Mouse (Mus musculus): ENCODE data around the gene Sh3bgrl3. TPM values are rescaled to one million over a fixed set of nuclear protein-coding genes. Genes with fewer than 3 reads are reported as not detected.
A peak's percentile ranks its signal among the peaks of the same experiment; 100 is the strongest.

Gene Sh3bgrl3
- total and polyA plus RNA-seq, 3 experiments: 122 to 414 TPM; not detected in 1

GRCm38 (mm10) chr4:134090521-134091224 is 37.9 kb downstream of the Sh3bgrl3 start:
- no peak for DNase-seq (ENCODE audit: low read depth, low spot score)
- H3K27ac ChIP-seq (ENCODE audit: control insufficient read depth, low read depth, low read length): no peak overlapping the region
- no peaks in the 10 kb centered on the region for H3K79me2 ChIP-seq (ENCODE audit: control insufficient read depth, insufficient read depth, low read length, poor library complexity)
- H3K36me3 ChIP-seq (ENCODE audit: control insufficient read depth in 1 of 2, insufficient read depth in 2 of 2, low read length in 2 of 2): peaks cover 0 to 5% of the 10 kb centered on the region in 2 experiments; a peak in 1 of 4 replicates
- peaks cover 6 to 11% of the 10 kb centered on the region in 2 experiments; a peak in 3 of 4 replicates for H3K4me1 ChIP-seq (ENCODE audit: control insufficient read depth in 1 of 2, insufficient read depth in 2 of 2, low read length in 2 of 2)
- no peak overlapping the region for H3K4me3 ChIP-seq (ENCODE audit: control insufficient read depth in 1 of 2, insufficient read depth in 1 of 2, low read depth in 2 of 2, low read length in 2 of 2)
- TF ChIP-seq HCFC1 (IDR thresholded peaks at IDR 0.05; ENCODE audit: low read depth, low read length): no peak
- TF ChIP-seq CTCF (IDR thresholded peaks at IDR 0.05 in 2 of 3, conservative IDR thresholded peaks at IDR 0.05 in 1 of 3; ENCODE audit: control insufficient read depth in 1 of 3, insufficient read depth in 1 of 3, low read depth in 2 of 3, low read length in 3 of 3, poor library complexity in 1 of 3, severe bottlenecking in 1 of 3): peak in 1 of 3 experiments; percentile 20; a peak in 2 of 6 replicates
- no peaks in the 10 kb centered on the region for H3K9me3 ChIP-seq (replicated peaks; ENCODE audit: insufficient read depth, low read length)
- no peaks in the 10 kb centered on the region for H3K27me3 ChIP-seq (ENCODE audit: control insufficient read depth in 1 of 2, insufficient read depth in 2 of 2, low read length in 2 of 2)
- H3K9ac ChIP-seq (ENCODE audit: control insufficient read depth, low read depth, low read length, poor library complexity, severe bottlenecking): no peak overlapping the region

- Histone ChIP-seq H3K27me3 (ENCODE audit: control insufficient read depth in 1 of 2, insufficient read depth in 2 of 2, low read length in 2 of 2) (no peaks in the 10 kb centered on the region), H3K4me3 (ENCODE audit: control insufficient read depth in 1 of 2, insufficient read depth in 1 of 2, low read depth in 2 of 2, low read length in 2 of 2) (no peak overlapping the region), H3K27ac (ENCODE audit: control insufficient read depth, low read depth, low read length) (no peak overlapping the region), H3K36me3 (ENCODE audit: control insufficient read depth in 1 of 2, insufficient read depth in 2 of 2, low read length in 2 of 2) (no peaks in the 10 kb centered on the region), H3K9me3 (replicated peaks; ENCODE audit: insufficient read depth, low read length) (no peaks in the 10 kb centered on the region), H3K9ac (ENCODE audit: control insufficient read depth, low read depth, low read length, poor library complexity, severe bottlenecking) (no peak overlapping the region), H3K4me1 (ENCODE audit: control insufficient read depth in 1 of 2, insufficient read depth in 2 of 2, low read length in 2 of 2) (peaks cover 0 to 5% of the 10 kb centered on the region in 2 experiments; a peak in 1 of 4 replicates), H3K79me2 (ENCODE audit: control insufficient read depth, insufficient read depth, low read length, poor library complexity) (no peaks in the 10 kb centered on the region)
- DNase-seq (ENCODE audit: low read depth, low spot score): no peak
- TF ChIP-seq CHD2 (IDR thresholded peaks at IDR 0.05; ENCODE audit: low read length) (no peak), TCF12 (IDR thresholded peaks at IDR 0.05; ENCODE audit: low read depth, low read length) (no peak), RAD21 (IDR thresholded peaks at IDR 0.05; ENCODE audit: low read depth, low read length) (no peak), POLR2A (IDR thresholded peaks at IDR 0.05; ENCODE audit: control insufficient read depth in 1 of 2, insufficient read depth in 1 of 2, low read depth in 1 of 2, low read length in 2 of 2, poor library complexity in 1 of 2) (no peak), TBP (IDR thresholded peaks at IDR 0.05; ENCODE audit: low read depth, low read length) (no peak), MEF2A (IDR thresholded peaks at IDR 0.05; ENCODE audit: extremely low read depth, insufficient replicate concordance, low read depth, low read length, poor library complexity, severe bottlenecking) (no peak), SMC3 (IDR thresholded peaks at IDR 0.05; ENCODE audit: low read depth, low read length) (no peak), MXI1 (IDR thresholded peaks at IDR 0.05; ENCODE audit: low read depth, low read length) (no peak), RCOR1 (IDR thresholded peaks at IDR 0.05; ENCODE audit: low read depth, low read length) (no peak), NRF1 (IDR thresholded peaks at IDR 0.05; ENCODE audit: insufficient read depth, low read depth, low read length, poor library complexity, severe bottlenecking) (no peak), USF1 (IDR thresholded peaks at IDR 0.05; ENCODE audit: low read depth, low read length) (no peak), POLR2AphosphoS2 (IDR thresholded peaks at IDR 0.05; ENCODE audit: low read length) (no peak), CHD1 (IDR thresholded peaks at IDR 0.05; ENCODE audit: low read depth, low read length) (no peak), BHLHE40 (IDR thresholded peaks at IDR 0.05; ENCODE audit: borderline replicate concordance, low read depth, low read length) (no peak), GATA1 (IDR thresholded peaks at IDR 0.05; ENCODE audit: low read depth, low read length) (no peak), JUND (IDR thresholded peaks at IDR 0.05; ENCODE audit: low read depth, low read length) (no peak)
Observed at GRCm38 (mm10) chr4:134089029-134089428, 39.6 kb downstream of the Sh3bgrl3 start.

All from MEL (cell line).